Mouse (Mus musculus) liver, embryonic 14.5 days (tissue): ENCODE measurements around the gene Sbno2. TPM values are rescaled to one million over a fixed set of nuclear protein-coding genes. Genes with fewer than 3 reads are reported as not detected.
A peak's percentile ranks its signal among the peaks of the same experiment; 100 is the strongest.

Source experiments
- ATAC-seq: fragments of 200-750 bp; cut with Nextera tagmentation; 2 replicates; pipeline ENCODE4 v1.8.0; 2017; ENCODE audit warnings: moderate number of reproducible peaks, mild to moderate bottlenecking, moderate library complexity; ENCODE audit not compliant: insufficient read depth
- DNase-seq, 3 experiments: peaks; one replicate each; pipeline ENCODE4 v3.0.0-alpha.2; 2012 to 2013; ENCODE audit warnings: low read depth in 3 of 3, low spot score in 3 of 3
- H3K27ac ChIP-seq: fragments of 300-500 bp; sonication (generic); 2 replicates; pipeline ENCODE4 v1.5.1; 2014; ENCODE audit warnings: moderate library complexity, mild to moderate bottlenecking, control low read depth, inconsistent platforms
- H3K27me3 ChIP-seq: fragments of 300-500 bp; sonication (generic); 2 replicates; pipeline ENCODE4 v1.6.1; 2014; ENCODE audit warnings: mild to moderate bottlenecking, low read length, moderate library complexity; ENCODE audit not compliant: control insufficient read depth, insufficient read depth
- H3K36me3 ChIP-seq: fragments of 300-500 bp; sonication (generic); replicated peaks from 2 replicates; pipeline ENCODE4 v1.6.1; 2014; ENCODE audit warnings: low read depth; ENCODE audit not compliant: control insufficient read depth, insufficient read depth
- H3K4me1 ChIP-seq, 2 experiments: fragments of 200-500 bp in 1 of 2; fragments of 300-500 bp in 1 of 2; sonication (generic) in 1 of 2; replicated peaks; 2 replicates each; pipeline ENCODE4 v1.6.1; 2012 to 2014; ENCODE audit warnings: antibody characterized with exemption in 1 of 2, inconsistent platforms in 1 of 2, low read length in 1 of 2; ENCODE audit not compliant: control insufficient read depth in 2 of 2, insufficient read depth in 2 of 2
- H3K4me2 ChIP-seq: fragments of 300-500 bp; sonication (generic); 2 replicates; pipeline ENCODE4 v1.6.1; 2014; ENCODE audit warnings: low read depth, mild to moderate bottlenecking, control low read depth, moderate library complexity
- H3K4me3 ChIP-seq, 2 experiments: fragments of 200-500 bp in 1 of 2; fragments of 300-500 bp in 1 of 2; sonication (generic) in 1 of 2; 2 replicates each; pipeline ENCODE4 v1.5.1; 2012 to 2014; ENCODE audit warnings: low read depth in 2 of 2, low read length in 2 of 2, mild to moderate bottlenecking in 2 of 2, control low read depth in 1 of 2, inconsistent platforms in 1 of 2, moderate library complexity in 1 of 2; ENCODE audit not compliant: insufficient read depth in 1 of 2
- H3K9ac ChIP-seq: fragments of 300-500 bp; sonication (generic); replicated peaks from 2 replicates; pipeline ENCODE4 v1.6.1; 2014; ENCODE audit warnings: mild to moderate bottlenecking, control low read depth, moderate library complexity
- H3K9me3 ChIP-seq: fragments of 300-500 bp; sonication (generic); 2 replicates; pipeline ENCODE4 v1.6.1; 2016; ENCODE audit warnings: low read length, mixed read lengths; ENCODE audit not compliant: control insufficient read depth
- CTCF ChIP-seq: IDR thresholded peaks from 2 replicates; pipeline ENCODE4 v1.5.1; 2016; ENCODE audit warnings: antibody characterized with exemption, low read depth, control low read depth
- EP300 ChIP-seq: IDR thresholded peaks from 2 replicates; pipeline ENCODE4 v1.6.1; 2016; ENCODE audit warnings: antibody characterized with exemption, low read depth
- WGBS: fragments of 180-500 bp; shearing (Covaris S2); extraction: QIAGEN DNeasy Blood & Tissue Kit; methylation state at CpG from one replicate; pipeline ENCODE4 v1.1.7; 2014; ENCODE audit not compliant: insufficient replicate concordance; 5-methylcytosine and 5-hydroxymethylcytosine counted together
- polyA plus RNA-seq, 2 experiments: library from polyadenylated mRNA; depleted of rRNA in 1 of 2; stranded (reverse) in 1 of 2; unstranded in 1 of 2; fragments of >200 nt; fragmentation: Nextera tagmentation in 1 of 2; extraction: Ambion mirVana in 1 of 2; gene quantifications; 2 replicates each; pipeline versions ENCODE4 v1.2.1 to v1.2.3; 2012 to 2014

Gene Sbno2
- 10.0 and 10.1 TPM in 2 replicates for polyA plus RNA-seq (2012; rRNA removed)
- polyA plus RNA-seq (2014; fragmentation: Nextera tagmentation; extraction: Ambion mirVana), result 6.6 and 7.6 TPM in 2 replicates

DNA sequence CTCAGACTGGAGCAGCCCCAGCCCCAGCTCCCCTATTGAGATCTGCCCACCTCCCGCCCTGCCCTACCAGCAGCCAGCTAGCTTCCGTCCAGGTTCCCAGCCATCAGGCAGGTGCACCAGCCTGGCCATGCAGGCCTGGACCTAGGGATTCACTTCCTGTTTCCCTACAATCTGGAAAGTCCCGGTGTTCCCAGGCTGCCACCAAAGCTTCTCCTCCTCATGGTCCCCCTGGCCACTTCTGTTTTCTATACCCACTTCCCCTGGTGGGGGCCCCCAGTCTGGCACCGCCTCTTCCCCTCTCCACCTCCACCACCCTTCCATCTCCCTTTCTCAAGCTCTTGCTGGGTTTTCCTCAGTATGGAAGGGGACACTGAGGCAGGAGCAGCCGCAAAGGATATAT, at the start of gene Sbno2:
Sbno2 (minus strand) TSS at position 112 of the 400 bp plus-strand sequence.
- no peak within 1 kb of the TSS for H3K9ac ChIP-seq
- no peak within 1 kb of the TSS for H3K4me2 ChIP-seq
- 45% methylated on average over 5 of the region's 5 CpGs for WGBS
- H3K27me3 ChIP-seq, result no peaks in the 10 kb centered on the region
- no peak for TF ChIP-seq CTCF
- no peak for TF ChIP-seq EP300
- no peak for DNase-seq
- peaks cover 20 to 22% of the 10 kb centered on the region in 2 experiments for H3K4me1 ChIP-seq
- no peak within 1 kb of the TSS for H3K4me3 ChIP-seq
- no peaks in the 10 kb centered on the region for H3K9me3 ChIP-seq
- H3K27ac ChIP-seq, result no peak within 1 kb of the TSS
- no peaks in the 10 kb centered on the region for H3K36me3 ChIP-seq
- ATAC-seq, result no peak

DNA sequence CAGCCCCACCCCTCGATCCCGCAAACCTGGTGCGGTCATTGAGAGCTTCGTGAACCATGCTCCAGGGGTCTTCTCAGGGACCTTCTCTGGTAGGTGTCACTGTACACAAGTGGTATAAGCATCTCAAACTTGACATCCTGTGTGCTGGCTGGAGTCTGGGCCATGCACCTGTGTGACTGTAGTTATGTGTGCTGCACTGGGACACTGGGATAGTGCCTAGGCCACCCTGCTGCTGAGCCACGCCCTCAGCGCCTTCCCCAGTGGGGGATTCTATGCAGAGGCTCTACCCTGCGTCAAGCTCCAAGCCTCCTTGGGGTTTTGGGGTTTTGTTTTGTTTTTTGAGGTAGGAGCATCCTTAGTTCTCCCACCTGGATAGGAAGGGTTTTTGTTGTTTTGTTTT, 49.0 kb upstream of the Sbno2 start:
- H3K4me1 ChIP-seq, result peaks cover 12 to 14% of the 10 kb centered on the region in 2 experiments
- no peak overlapping the region for H3K4me2 ChIP-seq
- WGBS, result 76% methylated on average over 7 of the region's 7 CpGs
- H3K4me3 ChIP-seq, result no peak overlapping the region
- no peak for DNase-seq
- H3K9me3 ChIP-seq, result no peaks in the 10 kb centered on the region
- TF ChIP-seq CTCF (no peak), EP300 (no peak)
- peaks cover 54% of the 10 kb centered on the region for H3K36me3 ChIP-seq
- H3K9ac ChIP-seq, result no peak overlapping the region
- H3K27me3 ChIP-seq, result no peaks in the 10 kb centered on the region
- H3K27ac ChIP-seq, result no peak overlapping the region
- no peak for ATAC-seq

DNA sequence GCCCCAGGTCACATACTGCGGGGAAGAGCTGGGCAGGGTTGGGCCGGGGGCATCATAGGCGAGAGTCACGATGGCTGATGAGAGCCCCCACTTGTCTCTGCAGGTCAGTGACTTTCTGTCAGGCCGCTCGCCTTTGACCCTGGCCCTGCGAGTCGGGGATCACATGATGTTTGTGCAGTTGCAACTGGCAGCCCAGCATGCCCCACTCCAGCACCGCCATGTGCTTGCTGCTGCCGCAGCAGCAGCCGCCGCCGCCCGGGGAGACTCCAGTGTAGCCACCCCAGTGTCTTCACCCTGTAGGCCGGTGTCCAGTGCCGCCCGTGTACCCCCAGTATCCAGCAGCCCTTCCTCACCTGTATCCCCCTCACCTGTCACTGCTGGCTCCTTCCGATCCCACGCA, 48.3 kb upstream of the Sbno2 start:
- no peak overlapping the region for H3K27ac ChIP-seq
- ATAC-seq (no peak), DNase-seq (no peak)
- H3K4me1 ChIP-seq, result peaks cover 6 to 7% of the 10 kb centered on the region in 2 experiments
- no peak overlapping the region for H3K9ac ChIP-seq
- TF ChIP-seq CTCF, result no peak
- TF ChIP-seq EP300, result no peak
- H3K9me3 ChIP-seq, result no peaks in the 10 kb centered on the region
- whole genome bisulfite sequencing, result 89% methylated on average over 19 of the region's 19 CpGs
- no peak overlapping the region for H3K4me3 ChIP-seq
- peaks cover 54% of the 10 kb centered on the region for H3K36me3 ChIP-seq
- no peaks in the 10 kb centered on the region for H3K27me3 ChIP-seq
- H3K4me2 ChIP-seq, result peak overlapping the region; percentile 99

DNA sequence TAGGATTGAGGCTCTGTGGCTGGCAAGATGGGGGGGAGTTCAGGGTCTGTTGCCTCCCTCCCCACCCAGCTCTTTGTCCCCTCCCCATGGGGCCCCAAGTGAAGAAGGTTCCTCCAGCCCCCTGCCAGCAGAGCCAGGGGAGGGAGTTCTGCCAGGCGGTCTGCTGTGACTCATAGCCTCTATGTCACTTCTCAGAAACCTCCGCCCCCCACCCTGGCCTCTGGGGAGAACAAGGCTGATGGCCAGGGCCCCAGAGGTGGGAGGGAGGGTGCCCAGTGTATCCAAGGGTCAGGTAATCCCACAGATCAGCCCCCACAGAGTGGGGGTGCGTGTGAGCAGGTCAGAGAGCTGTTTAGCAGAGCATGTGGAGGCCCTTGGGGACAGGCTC, 47.5 kb upstream of the Sbno2 start:
- TF ChIP-seq CTCF, result no peak
- TF ChIP-seq EP300, result no peak
- no peak overlapping the region; the same call in 1 of the 2 replicates for H3K27ac ChIP-seq
- no peaks in the 10 kb centered on the region for H3K27me3 ChIP-seq
- H3K4me1 ChIP-seq, result peaks cover 4 to 7% of the 10 kb centered on the region in 2 experiments
- no peak overlapping the region for H3K9ac ChIP-seq
- no peak overlapping the region for H3K4me3 ChIP-seq
- WGBS, result 51% methylated on average over 3 of the region's 3 CpGs
- ATAC-seq, result no peak
- H3K36me3 ChIP-seq, result peaks cover 54% of the 10 kb centered on the region
- peak overlapping the region; percentile 99 for H3K4me2 ChIP-seq
- no peaks in the 10 kb centered on the region for H3K9me3 ChIP-seq
- DNase-seq, result no peak

DNA sequence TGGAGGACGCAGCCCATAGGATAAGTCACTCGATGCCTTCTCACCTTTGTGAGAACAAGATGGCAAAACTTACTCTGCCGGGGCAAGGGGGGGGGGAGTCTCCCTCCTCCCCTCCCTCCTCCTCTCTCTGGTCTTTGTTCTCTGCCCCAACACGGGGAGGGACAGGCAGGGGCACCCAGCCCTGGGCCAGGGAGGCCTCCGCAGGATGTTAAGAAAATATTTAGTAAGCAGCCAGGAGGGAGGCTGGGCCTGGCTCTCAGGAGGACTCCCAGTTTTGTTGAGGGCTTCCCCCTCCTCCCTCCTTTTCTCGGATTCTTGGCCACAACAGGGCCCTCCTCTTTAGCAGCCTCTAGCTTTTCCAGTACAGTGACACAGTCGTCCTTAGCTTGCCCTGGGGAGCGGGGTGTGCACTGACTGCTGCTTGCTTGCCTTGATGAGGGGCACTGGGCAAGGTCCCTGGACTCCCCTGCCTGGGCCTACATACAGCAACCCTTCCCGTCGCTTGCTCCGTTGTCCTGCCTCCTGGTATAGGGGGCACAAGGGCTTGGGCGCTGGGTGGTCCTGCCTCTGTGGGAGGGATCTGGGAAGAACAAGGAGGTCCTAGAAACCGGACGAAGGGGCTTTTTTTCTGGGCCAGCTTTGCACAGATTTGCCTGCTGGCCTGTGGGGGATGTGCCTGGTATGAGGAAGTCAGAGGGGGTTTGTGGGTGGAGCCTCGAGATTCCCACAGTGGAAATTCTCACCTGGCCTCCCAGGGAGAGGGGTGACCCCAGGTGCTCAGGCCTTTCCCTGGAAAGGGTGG, 46.9 kb upstream of the Sbno2 start:
- H3K9ac ChIP-seq, result peak overlapping the region; percentile 39
- DNase-seq, result no peak
- ATAC-seq, result no peak
- peak overlapping the region; percentile 72 to 90 for H3K4me3 ChIP-seq
- WGBS, result 35% methylated on average over 15 of the region's 15 CpGs
- H3K27me3 ChIP-seq, result no peaks in the 10 kb centered on the region
- TF ChIP-seq EP300 (no peak), CTCF (no peak)
- H3K9me3 ChIP-seq, result no peaks in the 10 kb centered on the region
- H3K4me1 ChIP-seq, result peaks cover 9 to 10% of the 10 kb centered on the region in 2 experiments
- peak overlapping the region; percentile 26 for H3K27ac ChIP-seq
- H3K4me2 ChIP-seq, result peak overlapping the region; percentile 99
- peaks cover 51% of the 10 kb centered on the region for H3K36me3 ChIP-seq
